Mouse (Mus musculus) cortical plate, adult 2 months (tissue): ENCODE results near the gene Fbxl3. TPM values are rescaled to one million over a fixed set of nuclear protein-coding genes. Genes with fewer than 3 reads are reported as not detected.
A peak's percentile ranks its signal among the peaks of the same experiment; 100 is the strongest.

Experiments
- H3K27ac ChIP-seq: fragments of 200-500 bp; 2 replicates; pipeline ENCODE4 v1.5.1; 2012; ENCODE audit warnings: low read length, control low read depth, inconsistent platforms; ENCODE audit not compliant: insufficient read depth
- H3K4me1 ChIP-seq: fragments of 200-500 bp; 2 replicates; pipeline ENCODE4 v1.6.1; 2011; ENCODE audit warnings: low read length; ENCODE audit not compliant: control insufficient read depth, insufficient read depth
- H3K4me3 ChIP-seq: fragments of 200-500 bp; 2 replicates; pipeline ENCODE4 v1.5.1; 2011; ENCODE audit warnings: mild to moderate bottlenecking, low read length, control low read depth; ENCODE audit not compliant: insufficient read depth
- CTCF ChIP-seq: fragments of 200-500 bp; IDR thresholded peaks from 2 replicates; pipeline ENCODE4 v1.5.1; 2011; ENCODE audit warnings: mild to moderate bottlenecking, control low read depth, low read length; ENCODE audit not compliant: insufficient read depth; ENCODE audit errors: extremely low read depth
- POLR2A ChIP-seq: fragments of 200-500 bp; IDR thresholded peaks from 2 replicates; pipeline ENCODE4 v1.6.1; 2011; ENCODE audit warnings: mild to moderate bottlenecking, low read length, control low read depth; ENCODE audit not compliant: insufficient read depth; ENCODE audit errors: extremely low read depth
- polyA plus RNA-seq: library from polyadenylated mRNA; depleted of rRNA; stranded (reverse); fragments of >200 nt; gene quantifications from 2 replicates; pipeline ENCODE4 v1.2.3, GENCODE M21; 2012

Gene Fbxl3
- polyA plus RNA-seq, 1 experiment = 116 TPM

DNA sequence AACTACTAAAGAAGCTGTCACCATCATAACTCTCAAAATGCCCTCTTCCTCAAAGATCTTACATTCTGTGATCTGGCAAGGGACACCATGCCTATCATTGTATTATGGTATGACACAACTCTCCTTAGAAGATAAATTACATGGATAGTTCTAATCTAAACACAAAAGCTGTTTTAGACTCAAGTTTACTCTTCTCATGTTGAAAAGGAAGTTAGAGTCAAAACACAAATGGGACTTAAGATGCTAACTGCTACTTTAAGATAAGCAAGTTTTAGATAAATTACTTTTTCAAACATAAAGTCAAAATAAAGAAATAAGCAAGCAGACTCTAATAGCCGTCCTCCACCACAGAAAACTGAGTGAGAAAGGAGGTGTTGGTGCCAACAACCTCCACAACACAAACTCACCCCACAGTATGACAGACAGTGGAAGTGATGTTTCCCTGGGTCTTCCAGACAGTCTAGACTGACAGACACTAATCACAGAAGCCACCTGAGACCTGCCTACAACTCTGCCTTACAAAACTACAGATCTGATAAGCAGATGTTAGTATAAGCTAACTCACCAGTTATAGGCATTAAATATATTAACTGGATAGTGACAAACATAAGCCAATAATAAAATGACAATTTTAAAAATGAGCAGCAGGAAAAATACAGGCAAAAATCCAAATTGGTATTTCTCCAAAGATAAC is 13.4 kb downstream of the Fbxl3 start:
- no peak overlapping the region for H3K27ac ChIP-seq
- peaks cover 4% of the 10 kb centered on the region for H3K4me1 ChIP-seq
- no peak overlapping the region for H3K4me3 ChIP-seq
- no peak for TF ChIP-seq CTCF

DNA sequence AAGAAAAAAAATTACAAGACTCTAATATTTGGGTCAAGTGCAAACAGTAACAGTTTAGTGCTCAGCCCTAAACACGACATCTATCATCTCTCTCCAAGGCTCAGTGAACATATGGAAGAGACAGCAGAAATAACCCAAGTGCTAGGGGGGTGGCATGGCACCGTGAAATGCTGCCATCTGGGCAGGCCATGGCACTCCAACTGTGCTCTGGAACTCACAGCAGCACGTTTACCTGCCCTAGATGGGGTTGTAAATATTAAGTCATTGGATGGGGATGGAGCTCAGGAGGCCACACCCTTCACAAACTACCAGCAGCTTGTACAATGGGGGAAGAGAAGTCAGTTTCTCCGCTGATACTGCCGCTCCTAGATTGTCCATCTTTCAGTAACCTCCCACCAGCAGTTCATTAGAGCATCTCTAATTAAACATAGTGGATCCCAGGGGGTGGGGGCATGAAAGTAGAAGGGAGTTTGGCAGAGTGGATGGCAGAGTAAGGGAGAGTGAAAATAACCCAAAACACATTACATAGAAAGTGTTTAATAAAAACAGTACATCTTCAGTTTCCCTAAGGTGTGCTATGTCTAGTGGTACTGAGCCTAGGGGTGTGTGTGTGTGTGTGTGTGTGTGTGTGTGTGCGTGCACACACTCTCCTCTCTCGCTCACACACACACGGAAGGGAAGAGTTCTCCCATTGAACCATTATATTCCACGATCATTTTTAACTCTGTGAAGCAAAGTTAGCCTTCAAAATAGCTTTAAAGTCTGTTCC is 20.0 kb downstream of the Fbxl3 start:
- TF ChIP-seq POLR2A (no peak), CTCF (no peak)

DNA sequence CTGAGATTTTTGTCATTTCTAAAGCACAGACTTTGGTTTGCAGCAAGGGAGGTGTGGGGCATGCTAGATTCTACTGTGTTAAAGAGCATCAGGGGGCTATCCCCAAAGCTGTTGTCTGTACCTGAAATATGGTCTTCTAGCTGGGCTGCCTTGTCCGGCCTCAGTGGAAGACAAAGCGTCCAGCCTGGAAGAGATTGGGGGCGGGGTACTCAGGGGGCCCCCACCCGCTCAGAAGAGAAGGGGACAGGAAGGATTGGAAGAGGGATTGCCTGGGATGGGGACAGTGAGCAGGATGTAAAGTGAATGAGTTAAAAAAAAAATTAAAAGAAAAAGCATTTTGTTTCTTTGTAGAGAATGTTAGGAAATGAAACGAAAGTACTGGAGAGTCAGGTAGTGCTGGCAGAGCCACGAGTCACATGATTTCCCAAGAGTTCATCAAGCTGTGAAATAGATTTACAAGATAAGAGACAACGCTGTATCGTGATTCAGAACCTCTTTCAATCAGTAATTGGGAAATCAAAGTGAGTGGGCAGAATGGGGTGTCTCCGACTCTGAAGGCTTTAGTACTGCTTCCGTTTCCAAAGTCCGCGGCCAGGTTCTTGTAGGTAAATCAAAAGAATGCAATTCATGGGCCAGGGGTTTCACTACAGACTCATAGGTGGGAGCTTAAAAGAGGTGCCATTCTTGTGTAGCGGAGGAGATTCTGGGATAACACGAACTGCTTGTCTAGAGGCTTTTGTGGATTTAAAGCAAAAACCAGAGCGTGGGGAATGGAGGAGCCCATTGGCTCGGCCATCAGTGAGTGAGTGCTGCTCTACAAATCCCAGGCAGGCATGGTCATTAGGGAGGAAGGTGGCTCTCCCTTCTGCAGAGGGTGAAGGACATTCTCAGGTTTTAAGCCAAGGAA is 21.1 kb downstream of the Fbxl3 start:
- H3K27ac ChIP-seq = no peak overlapping the region
- no peak overlapping the region for H3K4me3 ChIP-seq
- H3K4me1 ChIP-seq = peaks cover 6% of the 10 kb centered on the region
- no peak for TF ChIP-seq CTCF
- no peak for TF ChIP-seq POLR2A

More for the DNA sequence above, 20.0 kb downstream of the Fbxl3 start:
- Histone ChIP-seq H3K4me1 (peaks cover 6% of the 10 kb centered on the region), H3K27ac (no peak overlapping the region), H3K4me3 (no peak overlapping the region)

DNA sequence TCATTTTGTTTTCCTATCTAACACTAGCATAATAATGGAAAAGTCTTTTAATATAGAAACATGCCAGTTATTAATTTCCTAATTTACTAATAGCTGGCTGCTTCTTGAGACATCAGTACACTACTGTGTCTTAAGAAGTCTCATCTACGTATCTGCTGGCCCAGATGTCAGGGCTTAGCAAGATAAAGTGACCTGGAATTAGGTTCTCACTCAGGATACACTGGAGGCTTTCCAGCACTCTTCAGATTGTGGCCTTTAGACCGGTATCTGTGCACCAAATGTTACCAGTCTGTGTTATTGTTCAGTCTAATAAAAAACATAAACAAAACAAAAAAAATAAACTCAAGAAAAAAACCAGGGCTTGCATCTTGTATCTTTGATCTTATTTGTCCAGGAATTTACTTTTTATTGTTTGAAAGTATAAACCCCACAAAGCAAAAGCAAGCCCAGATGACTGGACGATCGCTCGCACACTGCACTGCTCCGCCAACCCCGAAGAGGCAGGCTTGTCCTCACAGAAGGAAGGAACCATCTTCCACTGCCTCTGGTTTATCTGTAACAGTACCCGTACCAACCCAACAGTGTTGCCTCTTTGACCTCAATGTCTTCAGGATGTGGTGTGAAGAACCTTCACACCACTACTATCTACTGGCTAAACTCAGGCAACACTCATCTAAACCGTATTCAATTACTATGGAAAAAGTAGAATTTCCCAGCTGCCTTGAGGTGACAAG is 21.9 kb downstream of the Fbxl3 start:
- H3K4me1 ChIP-seq = peaks cover 6% of the 10 kb centered on the region
- no peak overlapping the region for H3K27ac ChIP-seq
- no peak overlapping the region for H3K4me3 ChIP-seq
- TF ChIP-seq POLR2A (no peak), CTCF (no peak)

DNA sequence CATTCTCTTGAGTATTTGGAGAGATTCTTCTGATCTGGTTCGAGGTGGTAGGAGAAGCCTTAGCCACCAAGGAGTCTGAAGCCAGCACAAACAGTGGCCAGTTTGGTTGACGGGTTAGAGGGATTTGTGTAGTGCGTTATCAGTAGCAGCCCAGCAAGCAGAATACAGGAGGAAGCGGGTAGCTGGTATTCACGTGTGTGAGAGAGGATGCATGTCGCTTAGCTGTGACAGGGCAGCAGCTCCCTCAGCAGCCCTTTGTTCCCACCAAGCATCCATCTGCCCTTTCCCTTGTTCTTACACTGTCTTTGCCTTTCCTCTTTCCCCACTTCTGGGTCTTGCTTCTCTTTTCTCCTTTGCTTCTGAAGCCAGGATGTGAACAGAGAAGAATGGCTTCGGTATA is 24.2 kb downstream of the Fbxl3 start:
- TF ChIP-seq CTCF (no peak), POLR2A (no peak)
- H3K27ac ChIP-seq = no peak overlapping the region

DNA sequence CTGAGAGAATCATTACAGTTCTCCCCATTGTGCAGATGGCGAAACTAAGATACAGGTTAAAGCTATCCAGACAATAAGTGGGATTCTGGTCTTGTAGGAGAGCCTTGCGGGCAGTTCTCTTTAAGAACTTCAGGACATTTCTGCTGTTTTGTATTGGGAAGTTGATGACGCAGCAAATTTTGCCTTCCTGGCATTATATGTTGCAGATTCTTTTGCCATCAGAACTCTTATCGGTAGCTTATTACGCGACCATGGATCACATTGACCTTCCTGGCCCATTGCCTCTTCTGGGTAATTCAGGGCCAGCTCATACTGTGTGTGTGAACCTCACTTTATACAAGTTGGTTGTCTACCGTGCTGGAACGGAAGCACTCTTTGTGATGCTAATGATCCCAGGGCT is 25.5 kb downstream of the Fbxl3 start:
- H3K27ac ChIP-seq = no peak overlapping the region

More for the DNA sequence above, 24.2 kb downstream of the Fbxl3 start:
- H3K4me1 ChIP-seq = peaks cover 4% of the 10 kb centered on the region
- H3K4me3 ChIP-seq = no peak overlapping the region

DNA sequence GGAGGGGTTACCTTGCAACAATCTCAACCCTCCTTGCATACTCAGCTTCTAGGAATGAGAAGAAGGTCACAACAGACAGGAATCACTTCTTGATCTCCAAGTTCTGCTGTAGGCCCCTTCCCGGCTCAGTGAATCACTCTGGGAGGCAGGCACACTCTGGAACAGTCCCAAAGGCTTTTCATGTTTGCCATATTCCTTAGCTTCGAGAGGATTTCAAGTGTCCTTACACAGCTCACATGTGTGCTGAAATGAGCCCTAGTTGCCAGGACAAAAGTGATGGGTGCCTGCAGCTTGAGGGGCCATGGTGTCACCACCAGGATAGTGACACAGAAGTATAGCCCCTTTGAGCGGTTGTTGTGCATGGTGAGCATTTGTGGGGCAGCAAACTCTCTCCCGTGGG is 26.6 kb downstream of the Fbxl3 start:
- Histone ChIP-seq H3K4me3 (no peak overlapping the region), H3K4me1 (peaks cover 2% of the 10 kb centered on the region), H3K27ac (no peak overlapping the region)
- TF ChIP-seq POLR2A = no peak
- no peak for TF ChIP-seq CTCF

More for the DNA sequence above, 25.5 kb downstream of the Fbxl3 start:
- peaks cover 4% of the 10 kb centered on the region for H3K4me1 ChIP-seq
- H3K4me3 ChIP-seq = no peak overlapping the region
- TF ChIP-seq CTCF = no peak

DNA sequence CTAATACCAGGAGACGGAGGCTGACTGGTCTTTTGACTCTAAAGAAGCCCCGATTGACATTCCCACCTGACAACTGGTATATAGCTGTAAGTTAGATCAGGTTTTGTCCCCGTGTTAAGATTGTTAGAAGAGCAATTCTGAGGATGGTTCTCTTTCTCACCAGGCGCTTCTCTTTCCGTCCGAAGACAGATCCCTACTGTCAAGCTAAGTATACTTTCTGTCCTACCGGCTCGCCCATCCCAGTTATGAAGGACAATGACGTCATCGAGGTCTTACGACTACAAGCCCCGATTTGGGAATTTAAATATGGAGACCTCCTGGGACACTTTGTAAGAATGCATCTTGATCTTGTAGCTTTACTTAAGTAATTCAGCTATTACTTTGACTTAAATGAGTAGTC is 27.9 kb downstream of the Fbxl3 start:
- TF ChIP-seq CTCF = no peak
- no peak for TF ChIP-seq POLR2A
- Histone ChIP-seq H3K27ac (no peak overlapping the region), H3K4me1 (peaks cover 2% of the 10 kb centered on the region; the same call in 1 of the 2 replicates), H3K4me3 (no peak overlapping the region; the same call in 1 of the 2 replicates)

DNA sequence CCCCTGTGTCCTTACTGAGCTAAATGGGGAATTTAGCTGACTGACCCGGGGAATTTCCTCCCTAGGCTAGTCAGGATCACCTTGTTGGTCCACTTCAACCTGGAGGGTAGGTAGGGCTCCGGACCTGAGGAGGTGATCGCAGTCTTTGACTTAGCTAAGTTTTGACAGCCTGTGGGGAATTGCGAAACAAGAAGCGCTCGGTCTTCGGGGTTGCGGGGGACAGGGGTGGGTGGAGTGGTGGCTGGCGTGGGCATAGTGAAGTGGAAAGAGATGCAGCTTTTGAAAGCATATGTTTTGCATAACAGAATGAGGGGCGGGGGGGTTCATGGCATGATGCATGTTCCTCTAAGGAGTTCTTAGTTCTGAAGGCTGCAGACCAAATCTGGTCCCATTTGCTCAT is 28.6 kb downstream of the Fbxl3 start:
- no peak for TF ChIP-seq POLR2A
- no peak for TF ChIP-seq CTCF
- Histone ChIP-seq H3K4me3 (peak overlapping the region; percentile 96), H3K27ac (peak overlapping the region; percentile 90), H3K4me1 (peaks cover 2% of the 10 kb centered on the region; the same call in 1 of the 2 replicates)
